Mouse (Mus musculus): Measurements from ENCODE around the gene Rngtt. TPM values are rescaled to one million over a fixed set of nuclear protein-coding genes. Genes with fewer than 3 reads are reported as not detected.
"Not testable (repeated sequence)": the region's sequence is repeated elsewhere in the genome, so short reads cannot be mapped to it uniquely, and the experiment has no call there.

Rngtt gene
- polyA plus RNA-seq, 1 experiment = 16.0 TPM

DNA sequence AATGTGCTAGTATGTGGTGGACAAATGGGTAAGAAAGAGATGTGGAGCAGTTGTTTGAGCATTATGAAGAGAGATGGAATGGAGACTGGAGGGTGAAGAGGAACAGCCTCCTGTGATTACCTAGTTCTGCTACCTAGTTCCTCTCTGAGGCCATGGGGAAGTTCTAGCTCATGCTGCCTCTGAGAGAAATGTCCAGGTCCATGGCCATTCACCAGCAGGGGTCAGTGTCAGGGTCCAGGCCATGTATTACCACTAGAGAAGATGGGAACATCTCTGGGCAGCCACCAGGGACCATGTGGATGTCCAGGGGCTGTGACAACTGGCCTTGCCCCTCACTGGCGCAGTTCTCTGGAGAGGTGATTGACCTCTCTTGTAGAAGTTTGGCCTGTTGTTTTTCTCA is 7.1 kb upstream of the Rngtt start:
- no peaks in the 10 kb centered on the region for H3K4me1 ChIP-seq (ENCODE audit: control insufficient read depth, insufficient read depth, low read length)
- WGBS = 83% methylated on average over 1 of the region's 1 CpGs
- no peak overlapping the region for H3K4me3 ChIP-seq (replicated peaks; ENCODE audit: control insufficient read depth, low read depth, low read length)
- peak; percentile 33; the same call in 1 of the 2 replicates for TF ChIP-seq CTCF (IDR thresholded peaks at IDR 0.05; ENCODE audit: control insufficient read depth, insufficient read depth, low read length)
- no peak for TF ChIP-seq POLR2A (IDR thresholded peaks at IDR 0.05; ENCODE audit: borderline replicate concordance, control insufficient read depth, low read depth, low read length)
- no peak overlapping the region for H3K27ac ChIP-seq (ENCODE audit: control insufficient read depth, insufficient read depth, low read depth, low read length, poor library complexity)

DNA sequence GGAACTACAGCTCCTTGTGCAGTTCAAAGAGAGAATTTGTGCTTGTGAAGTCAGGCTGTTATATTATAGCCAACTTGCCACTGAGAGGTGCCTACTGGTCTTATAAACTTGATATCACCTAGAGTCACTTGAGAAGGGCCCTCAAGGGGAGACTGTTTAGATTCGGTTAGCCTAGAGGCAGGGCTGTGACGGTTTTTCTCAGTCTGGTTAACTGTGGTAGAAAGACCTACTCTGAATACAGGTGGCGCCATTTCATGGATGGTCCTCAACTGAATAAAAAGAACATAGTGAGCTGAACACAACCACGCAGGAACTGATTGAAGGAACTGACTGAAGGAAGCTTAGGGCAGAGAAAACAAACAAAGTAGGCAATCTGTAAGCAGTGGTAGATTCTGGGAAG is 3.0 kb upstream of the Rngtt start:
- H3K4me3 ChIP-seq (replicated peaks; ENCODE audit: control insufficient read depth, low read depth, low read length) = no peak overlapping the region
- 62% methylated on average over 4 of the region's 4 CpGs for WGBS
- H3K4me1 ChIP-seq (ENCODE audit: control insufficient read depth, insufficient read depth, low read length) = no peaks in the 10 kb centered on the region; the same call in 1 of the 2 replicates
- TF ChIP-seq POLR2A (IDR thresholded peaks at IDR 0.05; ENCODE audit: borderline replicate concordance, control insufficient read depth, low read depth, low read length) (no peak), CTCF (IDR thresholded peaks at IDR 0.05; ENCODE audit: control insufficient read depth, insufficient read depth, low read length) (no peak)
- no peak overlapping the region for H3K27ac ChIP-seq (ENCODE audit: control insufficient read depth, insufficient read depth, low read depth, low read length, poor library complexity)

DNA sequence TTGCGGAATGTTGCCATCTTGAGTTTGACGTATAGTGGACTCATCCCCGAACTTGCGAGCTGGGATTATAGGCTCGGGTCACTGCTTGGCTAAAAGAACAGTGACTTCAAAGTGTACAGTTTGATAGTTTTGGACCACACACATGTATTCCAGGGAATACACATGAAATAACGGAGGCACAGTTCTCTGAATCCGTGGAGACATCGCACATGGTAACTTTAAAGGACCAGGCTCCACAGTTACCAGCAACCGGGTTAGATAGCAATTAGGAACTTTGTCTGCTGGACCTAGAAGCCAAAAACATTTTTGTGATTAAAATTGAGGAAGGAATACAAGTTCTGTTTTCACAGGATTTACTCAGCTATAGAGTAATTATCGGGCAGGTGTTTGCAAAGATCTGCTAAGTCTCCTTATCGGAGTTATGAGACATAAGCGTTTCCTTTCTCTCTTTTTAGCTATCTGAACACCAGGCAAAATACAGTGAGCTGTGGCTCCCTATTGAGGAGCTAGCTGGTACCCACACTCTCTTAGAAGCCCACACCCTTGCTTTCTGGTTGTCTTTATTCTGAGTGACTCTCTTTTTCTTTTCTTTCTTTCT is 828 bp downstream of the Rngtt start:
- 2% methylated on average over 12 of the region's 12 CpGs for WGBS
- H3K4me1 ChIP-seq (ENCODE audit: control insufficient read depth, insufficient read depth, low read length) = no peaks in the 10 kb centered on the region; the same call in 1 of the 2 replicates
- TF ChIP-seq POLR2A (IDR thresholded peaks at IDR 0.05; ENCODE audit: borderline replicate concordance, control insufficient read depth, low read depth, low read length) (no peak), CTCF (IDR thresholded peaks at IDR 0.05; ENCODE audit: control insufficient read depth, insufficient read depth, low read length) (no peak)
- H3K27ac ChIP-seq (ENCODE audit: control insufficient read depth, insufficient read depth, low read depth, low read length, poor library complexity) = no peak overlapping the region; the same call in 1 of the 2 replicates
- H3K4me3 ChIP-seq (replicated peaks; ENCODE audit: control insufficient read depth, low read depth, low read length) = peak overlapping the region; percentile 98

DNA sequence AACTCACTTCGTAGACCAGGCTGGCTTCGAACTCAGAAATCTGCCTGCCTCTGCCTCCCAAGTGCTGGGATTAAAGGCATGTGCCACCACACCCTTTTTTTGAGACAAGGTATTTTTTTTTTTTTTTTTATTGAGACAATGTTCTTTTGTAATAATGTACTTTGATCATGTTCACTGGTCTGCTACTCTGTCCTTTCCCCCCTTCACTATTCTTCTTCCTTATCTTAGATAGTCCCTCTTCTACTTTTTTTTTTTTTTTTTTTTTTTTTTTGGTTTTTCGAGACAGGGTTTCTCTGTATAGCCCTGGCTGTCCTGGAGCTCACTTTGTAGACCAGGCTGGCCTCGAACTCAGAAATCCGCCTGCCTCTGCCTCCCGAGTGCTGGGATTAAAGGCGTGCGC is 4.0 kb downstream of the Rngtt start:
- not testable (repeated sequence) for H3K27ac ChIP-seq (ENCODE audit: control insufficient read depth, insufficient read depth, low read depth, low read length, poor library complexity); H3K4me1 ChIP-seq (ENCODE audit: control insufficient read depth, insufficient read depth, low read length); H3K4me3 ChIP-seq (replicated peaks; ENCODE audit: control insufficient read depth, low read depth, low read length)
- 92% methylated on average over 7 of the region's 8 CpGs for WGBS

DNA sequence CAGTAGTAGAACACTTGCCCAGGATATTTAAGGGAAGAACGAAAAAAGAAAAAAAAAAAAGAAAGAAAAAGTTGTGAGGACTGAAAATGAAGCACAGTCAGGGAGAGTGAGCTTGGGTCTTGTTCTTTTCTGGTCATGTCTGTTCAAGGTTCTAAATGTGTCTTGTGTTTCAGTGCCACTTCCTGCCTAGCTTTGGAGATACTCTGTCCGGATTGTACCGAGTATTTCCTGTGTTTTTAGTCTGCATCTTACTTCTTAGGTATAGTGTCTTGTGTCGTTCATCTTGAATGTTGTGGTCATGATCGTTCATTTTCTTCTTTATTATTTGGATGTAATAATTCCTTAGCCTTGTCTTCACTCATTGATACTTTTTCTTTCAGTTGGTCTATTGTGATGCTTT is 5.7 kb downstream of the Rngtt start:
- 54% methylated on average over 5 of the region's 5 CpGs for WGBS
- no peaks in the 10 kb centered on the region; the same call in 1 of the 2 replicates for H3K4me1 ChIP-seq (ENCODE audit: control insufficient read depth, insufficient read depth, low read length)
- TF ChIP-seq POLR2A (IDR thresholded peaks at IDR 0.05; ENCODE audit: borderline replicate concordance, control insufficient read depth, low read depth, low read length) (no peak), CTCF (IDR thresholded peaks at IDR 0.05; ENCODE audit: control insufficient read depth, insufficient read depth, low read length) (no peak)
- H3K27ac ChIP-seq (ENCODE audit: control insufficient read depth, insufficient read depth, low read depth, low read length, poor library complexity) = no peak overlapping the region
- H3K4me3 ChIP-seq (replicated peaks; ENCODE audit: control insufficient read depth, low read depth, low read length) = no peak overlapping the region

DNA sequence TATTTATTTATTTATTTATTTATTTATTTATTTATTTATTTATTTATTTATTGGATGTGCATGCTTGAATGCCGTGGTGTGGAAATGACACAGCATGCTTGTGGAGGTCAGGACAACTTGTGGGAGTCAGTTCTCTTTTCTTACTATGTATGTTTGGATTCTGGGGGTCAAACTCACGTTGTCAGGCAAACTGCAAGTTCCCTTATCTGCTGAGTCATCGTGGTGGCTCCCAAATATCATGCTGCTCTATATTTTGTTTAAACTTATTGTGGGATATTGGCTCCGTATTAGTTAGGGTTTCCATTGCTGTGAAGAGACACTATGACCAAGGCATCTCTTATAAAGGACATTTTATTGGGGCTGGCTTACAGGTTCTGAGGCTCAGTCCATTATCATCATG is 21.0 kb downstream of the Rngtt start:
- Histone ChIP-seq H3K4me3 (replicated peaks; ENCODE audit: control insufficient read depth, low read depth, low read length) (no peak overlapping the region), H3K27ac (ENCODE audit: control insufficient read depth, insufficient read depth, low read depth, low read length, poor library complexity) (no peak overlapping the region), H3K4me1 (ENCODE audit: control insufficient read depth, insufficient read depth, low read length) (no peaks in the 10 kb centered on the region)
- TF ChIP-seq CTCF (IDR thresholded peaks at IDR 0.05; ENCODE audit: control insufficient read depth, insufficient read depth, low read length) (no peak), POLR2A (IDR thresholded peaks at IDR 0.05; ENCODE audit: borderline replicate concordance, control insufficient read depth, low read depth, low read length) (no peak)
- WGBS = 59% methylated on average over 4 of the region's 4 CpGs

DNA sequence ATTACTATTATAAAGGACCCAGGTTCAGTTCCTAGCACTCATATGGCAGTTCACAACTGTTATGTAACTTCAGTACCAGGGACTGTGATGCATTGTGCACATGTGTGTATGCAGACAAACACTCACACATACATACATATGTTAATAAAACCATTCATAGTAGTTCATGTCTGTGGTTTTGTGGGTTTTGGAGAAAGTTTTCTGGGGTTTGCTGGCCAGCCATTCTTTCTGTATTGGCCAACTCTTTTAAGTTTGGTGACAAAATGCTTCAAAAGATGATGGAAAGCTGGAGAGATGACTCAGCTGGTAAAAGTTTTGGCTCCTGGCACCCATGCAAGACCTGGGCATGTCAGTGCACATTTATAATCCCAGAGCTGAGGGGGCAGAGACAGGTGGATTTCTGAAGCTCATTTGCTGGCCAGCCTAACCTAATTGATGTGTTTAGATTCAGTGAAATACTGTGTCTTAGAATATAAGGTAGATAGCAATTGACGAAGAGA is 22.9 kb downstream of the Rngtt start:
- TF ChIP-seq CTCF (IDR thresholded peaks at IDR 0.05; ENCODE audit: control insufficient read depth, insufficient read depth, low read length) = no peak
- no peak for TF ChIP-seq POLR2A (IDR thresholded peaks at IDR 0.05; ENCODE audit: borderline replicate concordance, control insufficient read depth, low read depth, low read length)
- Histone ChIP-seq H3K4me1 (ENCODE audit: control insufficient read depth, insufficient read depth, low read length) (peaks cover under 1% of the 10 kb centered on the region; the same call in 1 of the 2 replicates), H3K27ac (ENCODE audit: control insufficient read depth, insufficient read depth, low read depth, low read length, poor library complexity) (no peak overlapping the region), H3K4me3 (replicated peaks; ENCODE audit: control insufficient read depth, low read depth, low read length) (no peak overlapping the region)
- WGBS = 92% methylated on average over 1 of the region's 1 CpGs

DNA sequence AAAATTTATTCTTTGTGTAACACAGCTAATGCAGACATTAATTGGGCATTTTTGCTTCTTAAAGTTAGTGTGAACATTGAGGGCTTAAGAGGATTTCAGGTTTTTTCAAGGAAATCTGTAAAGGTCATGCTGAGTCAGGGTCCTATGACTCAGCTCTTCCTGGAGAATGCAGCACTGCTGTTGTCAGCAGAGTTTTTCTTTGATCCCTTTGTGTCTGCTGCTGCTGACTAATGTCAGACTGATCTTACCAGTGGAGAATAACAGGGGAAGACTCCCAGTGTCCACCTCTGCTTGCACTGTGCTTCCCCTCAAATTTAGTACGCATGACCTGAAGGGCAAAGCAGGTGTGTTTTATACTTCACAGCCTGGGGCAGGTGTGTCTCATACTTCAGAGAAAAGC is 27.9 kb downstream of the Rngtt start:
- Histone ChIP-seq H3K27ac (ENCODE audit: control insufficient read depth, insufficient read depth, low read depth, low read length, poor library complexity) (peak overlapping the region; percentile 1; the same call in 1 of the 2 replicates), H3K4me3 (replicated peaks; ENCODE audit: control insufficient read depth, low read depth, low read length) (no peak overlapping the region), H3K4me1 (ENCODE audit: control insufficient read depth, insufficient read depth, low read length) (peaks cover 3% of the 10 kb centered on the region; the same call in 1 of the 2 replicates)
- TF ChIP-seq CTCF (IDR thresholded peaks at IDR 0.05; ENCODE audit: control insufficient read depth, insufficient read depth, low read length) = no peak
- TF ChIP-seq POLR2A (IDR thresholded peaks at IDR 0.05; ENCODE audit: borderline replicate concordance, control insufficient read depth, low read depth, low read length) = no peak
- 81% methylated on average over 1 of the region's 1 CpGs for WGBS
